Mouse (Mus musculus) liver, embryonic 11.5 days (tissue): Measurements from ENCODE around the gene Cd300ld2. TPM values are rescaled to one million over a fixed set of nuclear protein-coding genes. Genes with fewer than 3 reads are reported as not detected.
"Not testable (repeated sequence)": the region's sequence is repeated elsewhere in the genome, so short reads cannot be mapped to it uniquely, and the experiment has no call there.

ENCODE experiments used
- ATAC-seq: fragments of 200-750 bp; cut with Nextera tagmentation; replicated peaks from 2 replicates; pipeline ENCODE4 v1.8.0; 2017; ENCODE audit warnings: moderate number of reproducible peaks, mild to moderate bottlenecking, moderate TSS enrichment, moderate library complexity; ENCODE audit not compliant: low FRiP score
- DNase-seq: peaks from one replicate; pipeline ENCODE4 v3.0.0-alpha.2; 2017; ENCODE audit warnings: low spot score
- H3K27ac ChIP-seq: fragments of 300-500 bp; sonication (generic); 2 replicates; pipeline ENCODE4 v1.5.1; 2014; ENCODE audit warnings: mild to moderate bottlenecking, low read depth, low read length, control low read depth
- H3K27me3 ChIP-seq: fragments of 300-500 bp; sonication (generic); replicated peaks from 2 replicates; pipeline ENCODE4 v1.6.1; 2014; ENCODE audit warnings: low read length, mixed read lengths; ENCODE audit not compliant: control insufficient read depth, insufficient read depth
- H3K36me3 ChIP-seq: fragments of 300-500 bp; sonication (generic); 2 replicates; pipeline ENCODE4 v1.6.1; 2014; ENCODE audit warnings: mild to moderate bottlenecking, low read length, moderate library complexity, mixed read lengths; ENCODE audit not compliant: control insufficient read depth, insufficient read depth
- H3K4me1 ChIP-seq: fragments of 300-500 bp; sonication (generic); replicated peaks from 2 replicates; pipeline ENCODE4 v1.6.1; 2014; ENCODE audit warnings: low read length, mixed read lengths; ENCODE audit not compliant: control insufficient read depth, insufficient read depth
- H3K4me2 ChIP-seq: fragments of 300-500 bp; sonication (generic); 2 replicates; pipeline ENCODE4 v1.6.1; 2014; ENCODE audit warnings: mild to moderate bottlenecking, control low read depth, moderate library complexity
- H3K4me3 ChIP-seq: fragments of 300-500 bp; sonication (generic); 2 replicates; pipeline ENCODE4 v1.5.1; 2014; ENCODE audit warnings: low read depth, low read length, control low read depth
- H3K9ac ChIP-seq: fragments of 300-500 bp; sonication (generic); 2 replicates; pipeline ENCODE4 v1.6.1; 2014; ENCODE audit warnings: low read depth, low read length, control low read depth
- H3K9me3 ChIP-seq: fragments of 300-500 bp; sonication (generic); 2 replicates; pipeline ENCODE4 v1.6.1; 2016; ENCODE audit warnings: low read length, inconsistent platforms, mixed read lengths; ENCODE audit not compliant: control insufficient read depth
- WGBS: fragments of 180-500 bp; shearing (Covaris S2); extraction: QIAGEN DNeasy Blood & Tissue Kit; methylation state at CpG from one replicate; pipeline ENCODE4 v1.1.7; 2014; 5-methylcytosine and 5-hydroxymethylcytosine counted together
- polyA plus RNA-seq: library from polyadenylated mRNA; unstranded; fragments of >200 nt; fragmentation: Nextera tagmentation; extraction: Ambion mirVana; gene quantifications from 2 replicates; pipeline ENCODE4 v1.2.1, GENCODE M21; 2014

Cd300ld2 gene
- polyA plus RNA-seq, 1 experiment from 2014 or later, result not detected

- DNase-seq, H3K4me3 ChIP-seq, H3K9me3 ChIP-seq, H3K27ac ChIP-seq, ATAC-seq, H3K27me3 ChIP-seq, H3K36me3 ChIP-seq, H3K4me2 ChIP-seq, H3K4me1 ChIP-seq, H3K9ac ChIP-seq: not testable (repeated sequence)
- no CpG with 5 or more reads among the region's 6 CpGs for WGBS
Measured at GRCm38 (mm10) chr11:115037669-115038068, 21.7 kb upstream of the Cd300ld2 start, which contains the start of gene Cd300ld5. TSS of gene Cd300ld5 (minus strand) at chr11:115037769.

- H3K36me3 ChIP-seq, H3K9me3 ChIP-seq, H3K9ac ChIP-seq, H3K27me3 ChIP-seq, H3K4me1 ChIP-seq, DNase-seq, H3K4me3 ChIP-seq, ATAC-seq, H3K27ac ChIP-seq, H3K4me2 ChIP-seq: not testable (repeated sequence)
- no CpG with 5 or more reads among the region's 6 CpGs for WGBS
Measured at GRCm38 (mm10) chr11:115026912-115027311, 10.9 kb upstream of the Cd300ld2 start, which contains the start of gene Cd300ld4. TSS of gene Cd300ld4 (minus strand) at chr11:115027012.

- H3K9ac ChIP-seq, result no peak overlapping the region
- no peaks in the 10 kb centered on the region for H3K36me3 ChIP-seq
- no peaks in the 10 kb centered on the region for H3K4me1 ChIP-seq
- no peak overlapping the region for H3K27ac ChIP-seq
- no peak overlapping the region for H3K4me2 ChIP-seq
- DNase-seq (no peak), ATAC-seq (no peak)
- no peak overlapping the region for H3K4me3 ChIP-seq
- H3K9me3 ChIP-seq, result no peaks in the 10 kb centered on the region
- no peaks in the 10 kb centered on the region for H3K27me3 ChIP-seq
- 46% methylated on average over 5 of the region's 5 CpGs for WGBS
Measured at GRCm38 (mm10) chr11:115004070-115004469, 11.9 kb downstream of the Cd300ld2 start.

GRCm38 (mm10) chr11:115001474-115002040 is 14.4 kb downstream of the Cd300ld2 start, which contains the start of gene Cd300c2:
TSS of gene Cd300c2 (minus strand) at chr11:115001880.
- no peak within 1 kb of the TSS for H3K27ac ChIP-seq

GRCm38 (mm10) chr11:114989793-114990192 is 26.2 kb downstream of the Cd300ld2 start, which contains the start of gene Cd300ld:
TSS of gene Cd300ld (minus strand) at chr11:114989922.
- Histone ChIP-seq H3K4me3 (no peak within 1 kb of the TSS), H3K9ac (no peak within 1 kb of the TSS), H3K36me3 (no peaks in the 10 kb centered on the region), H3K4me1 (no peaks in the 10 kb centered on the region), H3K9me3 (no peaks in the 10 kb centered on the region), H3K4me2 (no peak within 1 kb of the TSS), H3K27me3 (no peaks in the 10 kb centered on the region), H3K27ac (no peak within 1 kb of the TSS)
- 46% methylated on average over 4 of the region's 4 CpGs for WGBS
- ATAC-seq (no peak), DNase-seq (no peak)

More at GRCm38 (mm10) chr11:115001474-115002040, 14.4 kb downstream of the Cd300ld2 start, which contains the start of gene Cd300c2:
- no peak within 1 kb of the TSS for H3K4me3 ChIP-seq
- H3K27me3 ChIP-seq, result no peaks in the 10 kb centered on the region
- no peak for ATAC-seq
- H3K4me1 ChIP-seq, result no peaks in the 10 kb centered on the region
- 55% methylated on average over 7 of the region's 7 CpGs for WGBS
- H3K9ac ChIP-seq, result no peak within 1 kb of the TSS
- H3K36me3 ChIP-seq, result no peaks in the 10 kb centered on the region
- no peak for DNase-seq
- H3K4me2 ChIP-seq, result no peak within 1 kb of the TSS
- no peaks in the 10 kb centered on the region for H3K9me3 ChIP-seq

GRCm38 (mm10) chr11:114981866-114982265 is 34.1 kb downstream of the Cd300ld2 start:
- Histone ChIP-seq H3K4me2 (no peak overlapping the region), H3K4me3 (no peak overlapping the region), H3K4me1 (no peaks in the 10 kb centered on the region), H3K36me3 (no peaks in the 10 kb centered on the region), H3K9me3 (peaks cover 5% of the 10 kb centered on the region; the same call in 1 of the 2 replicates), H3K9ac (no peak overlapping the region), H3K27me3 (no peaks in the 10 kb centered on the region), H3K27ac (no peak overlapping the region)
- ATAC-seq (no peak), DNase-seq (no peak)
- WGBS, result 73% methylated on average over 4 of the region's 4 CpGs

GRCm38 (mm10) chr11:114972726-114973125 is 43.3 kb downstream of the Cd300ld2 start:
- WGBS, result 83% methylated on average over 10 of the region's 10 CpGs
- no peak for DNase-seq
- no peak for ATAC-seq

GRCm38 (mm10) chr11:114968752-114969207 is 47.2 kb downstream of the Cd300ld2 start, which contains the start of gene Cd300c:
TSS of gene Cd300c (minus strand) at chr11:114969157.
- WGBS, result 70% methylated on average over 9 of the region's 9 CpGs
- Histone ChIP-seq H3K4me3 (no peak within 1 kb of the TSS), H3K4me1 (no peaks in the 10 kb centered on the region), H3K9ac (no peak within 1 kb of the TSS), H3K27me3 (no peaks in the 10 kb centered on the region), H3K4me2 (no peak within 1 kb of the TSS), H3K27ac (no peak within 1 kb of the TSS; the same call in 1 of the 2 replicates), H3K36me3 (no peaks in the 10 kb centered on the region), H3K9me3 (no peaks in the 10 kb centered on the region)
- ATAC-seq (no peak), DNase-seq (no peak)

More at GRCm38 (mm10) chr11:114972726-114973125, 43.3 kb downstream of the Cd300ld2 start:
- no peak overlapping the region for H3K9ac ChIP-seq
- no peak overlapping the region for H3K4me2 ChIP-seq
- H3K4me1 ChIP-seq, result no peaks in the 10 kb centered on the region
- no peaks in the 10 kb centered on the region for H3K36me3 ChIP-seq
- H3K9me3 ChIP-seq, result no peaks in the 10 kb centered on the region
- H3K4me3 ChIP-seq, result no peak overlapping the region
- no peaks in the 10 kb centered on the region for H3K27me3 ChIP-seq
- H3K27ac ChIP-seq, result no peak overlapping the region
